Mouse (Mus musculus) cerebellum, adult 8-10 months (tissue): ENCODE data around the gene Mrvi1.

Source experiments
- DNase-seq: peaks from one replicate; pipeline ENCODE4 v3.0.0; 2022

The Mrvi1 gene

GRCm38 (mm10) chr7:110823076-110823475, 159.2 kb downstream of the Mrvi1 start:
- no peak for DNase-seq

- no peak for DNase-seq
Measured at GRCm38 (mm10) chr7:110822055-110822454, 160.2 kb downstream of the Mrvi1 start.

GRCm38 (mm10) chr7:110821653-110822052, 160.6 kb downstream of the Mrvi1 start:
- peak; percentile 46 for DNase-seq

GRCm38 (mm10) chr7:110821068-110821467, 161.2 kb downstream of the Mrvi1 start:
- no peak for DNase-seq

- no peak for DNase-seq
Measured at GRCm38 (mm10) chr7:110818787-110819350, 163.4 kb downstream of the Mrvi1 start.
